8 mouse cellular contexts compared by ENCODE assay signal in the genomic region with DNA sequence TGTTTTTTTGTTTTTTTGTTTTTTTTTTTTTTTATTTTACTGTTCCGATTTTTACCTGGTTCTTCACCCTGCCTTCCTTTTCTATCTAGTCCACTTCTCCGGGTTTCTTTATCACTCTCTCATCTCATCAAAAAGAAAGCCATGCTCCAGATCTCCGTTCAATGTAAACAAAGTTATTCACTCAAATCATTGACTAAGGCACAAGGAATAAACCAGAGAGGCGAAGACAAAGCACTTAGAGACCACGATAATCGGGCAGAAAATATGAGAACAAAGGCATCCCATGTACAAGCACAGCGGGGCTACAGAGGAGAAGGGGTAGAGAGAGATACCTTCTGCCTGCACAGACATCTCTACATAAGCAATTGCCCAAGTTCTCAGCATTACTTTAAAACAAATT.
A peak's percentile ranks its signal among the peaks of the same experiment; 100 is the strongest.
DNase-seq lines count a peak whose midpoint lies in the region; ATAC-seq lines count a peak whose summit lies in the region.

No protein-coding gene starts in this region.

- H3K4me2 ChIP-seq in neural tube, embryonic 11.5 days (ENCODE audit: low read depth): peak overlapping the region; percentile 78
- peak overlapping the region; percentile 73 for H3K4me2 ChIP-seq in liver, embryonic 13.5 days
- H3K4me2 ChIP-seq in stomach, embryonic 16.5 days (ENCODE audit: low read depth, low read length): peak overlapping the region; percentile 75

- no peak overlapping the region; the same call in 1 of the 2 replicates for H3K9ac ChIP-seq in neural tube, embryonic 11.5 days (ENCODE audit: low read length)
- no peak overlapping the region for H3K9ac ChIP-seq in liver, embryonic 13.5 days
- peak overlapping the region; percentile 91; the same call in 1 of the 2 replicates for H3K9ac ChIP-seq in stomach, embryonic 16.5 days (ENCODE audit: low read length)

- no peaks in the 10 kb centered on the region for H3K36me3 ChIP-seq in neural tube, embryonic 11.5 days (ENCODE audit: control insufficient read depth, insufficient read depth, low read length)
- no peaks in the 10 kb centered on the region for H3K36me3 ChIP-seq in liver, embryonic 13.5 days
- H3K36me3 ChIP-seq in stomach, embryonic 16.5 days (ENCODE audit: control insufficient read depth, insufficient read depth, low read length): no peaks in the 10 kb centered on the region

- no peaks in the 10 kb centered on the region for H3K4me1 ChIP-seq in neural tube, embryonic 11.5 days (ENCODE audit: control insufficient read depth, insufficient read depth, low read length)
- H3K4me1 ChIP-seq in liver, embryonic 13.5 days (replicated peaks): 0 out of 2 replicates have a peak, but pooled peaks cover 4% of the 10 kb centered on the region
- peaks cover 3% of the 10 kb centered on the region; the same call in 1 of the 2 replicates for H3K4me1 ChIP-seq in stomach, embryonic 16.5 days (ENCODE audit: control insufficient read depth, insufficient read depth, low read length)

- no peak overlapping the region for H3K4me3 ChIP-seq in neural tube, embryonic 11.5 days (ENCODE audit: low read depth, low read length)
- peak overlapping the region; percentile 56 for H3K4me3 ChIP-seq in liver, embryonic 13.5 days (replicated peaks)
- peak overlapping the region; percentile 85 for H3K4me3 ChIP-seq in stomach, embryonic 16.5 days (replicated peaks; ENCODE audit: low read length)

- H3K27me3 ChIP-seq in neural tube, embryonic 11.5 days (ENCODE audit: control insufficient read depth, insufficient read depth, low read length): no peaks in the 10 kb centered on the region
- peaks cover 10% of the 10 kb centered on the region; the same call in 1 of the 2 replicates for H3K27me3 ChIP-seq in liver, embryonic 13.5 days
- H3K27me3 ChIP-seq in stomach, embryonic 16.5 days (ENCODE audit: control insufficient read depth, insufficient read depth, low read length): no peaks in the 10 kb centered on the region

- H3K9me3 ChIP-seq in neural tube, embryonic 11.5 days (ENCODE audit: control insufficient read depth, low read length): no peaks in the 10 kb centered on the region
- H3K9me3 ChIP-seq in liver, embryonic 13.5 days (replicated peaks): no peaks in the 10 kb centered on the region
- no peaks in the 10 kb centered on the region for H3K9me3 ChIP-seq in stomach, embryonic 16.5 days (replicated peaks; ENCODE audit: control insufficient read depth, low read length)

- peak; percentile 42 for DNase-seq in embryo, embryonic 10.5 days (ENCODE audit: low spot score)
- no peak for DNase-seq in embryo, embryonic 10 days (ENCODE audit: low spot score)
- DNase-seq in neural tube, embryonic 11.5 days (ENCODE audit: low spot score): no peak
- DNase-seq in neural tube, embryonic 10.5 days (ENCODE audit: extremely low spot score, low spot score): no peak
- no peak for DNase-seq in liver, embryonic 13.5 days
- no peak for DNase-seq in adrenal gland, postnatal 10 days
- no peak for DNase-seq in Muller cell, postnatal 12 days (ENCODE audit: inconsistent ontology term)

- ATAC-seq in neural tube, embryonic 11.5 days (ENCODE audit: insufficient read depth, low FRiP score, low TSS enrichment): no peak
- ATAC-seq in liver, embryonic 13.5 days (ENCODE audit: low read depth): no peak
- no peak for ATAC-seq in stomach, embryonic 16.5 days (ENCODE audit: insufficient read depth, low FRiP score)

- 25% methylated on average over 7 of the region's 7 CpGs for WGBS in neural tube, embryonic 11.5 days
- 39% methylated on average over 7 of the region's 7 CpGs for WGBS in liver, embryonic 13.5 days (ENCODE audit: insufficient replicate concordance)
- WGBS in stomach, embryonic 16.5 days: 10% methylated on average over 7 of the region's 7 CpGs

- H3K27ac ChIP-seq in neural tube, embryonic 11.5 days (ENCODE audit: low read depth, low read length): no peak overlapping the region
- no peak overlapping the region for H3K27ac ChIP-seq in liver, embryonic 13.5 days
- no peak overlapping the region for H3K27ac ChIP-seq in stomach, embryonic 16.5 days (ENCODE audit: low read length)
